Mouse (Mus musculus) stomach, embryonic 16.5 days (tissue): ENCODE measurements around the gene Gm3435. TPM values are rescaled to one million over a fixed set of nuclear protein-coding genes. Genes with fewer than 3 reads are reported as not detected.

Experiments
- polyA plus RNA-seq: library from polyadenylated mRNA; unstranded; fragments of >200 nt; fragmentation: Nextera tagmentation; extraction: Ambion mirVana; gene quantifications from 2 replicates; pipeline ENCODE4 v1.2.1, GENCODE M21; 2015

The Gm3435 gene
- polyA plus RNA-seq, 1 experiment from 2014 or later = 5.6 TPM

Other genes with a start within 250 kb of the Gm3435 start
- gene Wdr27, start 67.0 kb upstream of the Gm3435 start, polyA plus RNA-seq = 6.2 and 6.3 TPM in 2 replicates
- gene 1600012H06Rik, start 67.0 kb upstream of the Gm3435 start, polyA plus RNA-seq = 41.8 and 48.2 TPM in 2 replicates
- 32.9 and 34.4 TPM in 2 replicates for gene Phf10, start 48.9 kb upstream of the Gm3435 start, polyA plus RNA-seq
- 6.4 and 7.6 TPM in 2 replicates for gene 9030025P20Rik, start 31.7 kb upstream of the Gm3435 start, polyA plus RNA-seq
- 0.30 TPM in 1 of 2 replicates, not detected in the other for gene Gm3417, start 31.4 kb upstream of the Gm3435 start, polyA plus RNA-seq
- 65.3 and 72.4 TPM in 2 replicates for gene Ermard, start 31.0 kb downstream of the Gm3435 start, polyA plus RNA-seq
- 1.2 and 1.4 TPM in 2 replicates for gene Tcte3, start 31.3 kb downstream of the Gm3435 start, polyA plus RNA-seq
- gene Gm3448, start 31.4 kb downstream of the Gm3435 start, polyA plus RNA-seq = 3.3 and 3.6 TPM in 2 replicates